Mouse (Mus musculus) right cerebral cortex, postnatal 10 days (tissue): Measurements from ENCODE around the gene Hist1h4j.
A peak's percentile ranks its signal among the peaks of the same experiment; 100 is the strongest.

Experiments used
- DNase-seq, 2 experiments: peaks; one replicate each; pipeline ENCODE4 v3.0.0; 2021; ENCODE audit warnings: low spot score in 2 of 2

Gene Hist1h4j

GRCm38 (mm10) chr13:21722993-21723836, 11.6 kb upstream of the Hist1h4j start:
- no peak for DNase-seq

DNA sequence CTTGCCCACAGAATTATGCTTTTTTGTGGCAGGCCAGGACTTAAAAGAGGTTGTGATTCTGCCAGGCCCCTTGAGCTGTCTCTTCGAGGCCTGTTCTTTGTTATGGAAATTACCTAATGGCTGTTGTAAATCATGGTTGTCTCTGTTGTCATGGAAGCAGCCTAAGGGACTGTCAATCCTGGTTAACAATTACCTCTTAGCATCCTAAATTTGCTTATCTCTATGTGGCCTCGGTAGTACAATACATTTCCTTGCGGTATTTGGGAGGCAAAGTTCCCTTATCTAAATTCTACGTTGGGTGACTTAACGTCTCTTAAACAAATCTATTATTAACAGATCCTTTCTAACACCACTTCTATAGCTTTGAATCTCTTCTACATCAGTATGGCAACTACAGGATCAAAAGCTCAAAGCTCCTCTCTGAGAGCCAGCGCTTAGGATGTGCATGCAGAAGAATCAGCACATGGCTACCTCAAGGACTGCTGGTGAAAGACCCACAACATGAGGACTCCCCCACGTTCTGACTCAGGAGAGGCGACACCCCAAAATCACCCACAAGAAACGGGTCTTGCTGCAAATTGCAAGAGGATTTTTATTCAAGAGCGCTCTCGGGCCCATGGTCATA, 6.8 kb upstream of the Hist1h4j start:
- no peak for DNase-seq

DNA sequence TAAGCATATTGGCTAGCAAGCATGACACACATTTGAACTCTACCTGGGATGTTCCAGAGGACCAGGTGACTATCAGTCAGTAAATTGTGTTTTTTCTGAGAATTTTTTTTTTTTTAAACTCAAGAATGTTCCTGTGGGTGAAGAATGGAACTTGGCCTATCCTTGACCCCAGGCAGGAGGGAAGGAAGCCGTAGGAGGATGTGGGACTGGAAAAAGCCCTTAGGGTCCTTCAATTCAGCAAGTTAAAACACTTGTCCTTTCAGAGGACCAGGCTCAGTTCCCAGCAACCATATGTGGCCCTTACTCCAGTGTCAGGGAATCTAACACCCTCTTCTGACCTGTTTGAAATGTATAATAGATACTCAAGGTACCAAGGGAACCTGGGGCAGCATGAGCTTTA, 5.3 kb upstream of the Hist1h4j start:
- no peak for DNase-seq

GRCm38 (mm10) chr13:21733466-21733865, 1.4 kb upstream of the Hist1h4j start:
- no peak for DNase-seq

DNA sequence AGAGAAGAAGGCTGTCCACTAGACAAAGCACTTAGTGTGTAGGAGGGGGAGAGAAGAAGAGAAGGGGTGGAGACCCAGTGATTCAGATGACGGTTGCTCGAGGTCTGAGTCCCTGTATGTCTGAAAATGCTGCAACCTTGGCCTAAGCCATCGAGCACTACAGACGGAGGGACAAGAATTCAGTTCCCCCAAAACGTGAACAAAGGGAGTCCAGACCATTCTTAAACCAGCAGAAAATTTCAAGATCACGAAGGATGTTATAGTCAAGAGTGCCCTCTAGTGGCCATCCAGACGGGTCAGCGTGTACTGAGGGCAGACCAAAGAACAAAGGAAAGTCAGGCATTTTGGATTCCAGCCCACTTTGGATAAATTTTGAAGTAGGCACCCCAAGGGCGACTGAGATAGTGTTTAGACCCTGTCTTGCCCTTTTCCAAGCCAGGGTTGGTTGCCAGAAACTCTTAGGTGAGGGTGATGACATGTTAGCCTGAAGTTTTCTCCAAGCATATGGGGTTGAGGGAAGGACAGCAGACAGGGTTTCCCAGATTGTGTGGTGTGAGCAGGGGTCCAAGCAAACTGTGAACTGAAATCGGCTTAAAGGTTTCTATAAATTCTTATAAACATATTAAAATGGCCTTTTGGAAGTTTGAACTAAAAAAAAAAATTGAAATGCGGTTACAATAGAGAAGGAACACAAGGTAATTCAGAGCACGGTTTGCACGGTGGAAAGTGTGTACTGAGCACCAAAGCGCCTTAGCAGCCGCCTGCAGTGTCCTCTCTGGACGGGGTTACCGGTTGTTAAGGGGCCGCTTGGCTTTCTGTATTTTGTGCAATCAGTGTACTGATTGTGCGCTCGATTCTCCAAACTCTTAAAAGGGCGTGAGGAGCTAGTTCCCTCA, 606 bp upstream of the Hist1h4j start:
- peak; percentile 78 to 79 for DNase-seq

- DNase-seq = no peak
These were observed 10.1 kb downstream of the Hist1h4j start for GRCm38 (mm10) chr13:21745006-21745405.

DNA sequence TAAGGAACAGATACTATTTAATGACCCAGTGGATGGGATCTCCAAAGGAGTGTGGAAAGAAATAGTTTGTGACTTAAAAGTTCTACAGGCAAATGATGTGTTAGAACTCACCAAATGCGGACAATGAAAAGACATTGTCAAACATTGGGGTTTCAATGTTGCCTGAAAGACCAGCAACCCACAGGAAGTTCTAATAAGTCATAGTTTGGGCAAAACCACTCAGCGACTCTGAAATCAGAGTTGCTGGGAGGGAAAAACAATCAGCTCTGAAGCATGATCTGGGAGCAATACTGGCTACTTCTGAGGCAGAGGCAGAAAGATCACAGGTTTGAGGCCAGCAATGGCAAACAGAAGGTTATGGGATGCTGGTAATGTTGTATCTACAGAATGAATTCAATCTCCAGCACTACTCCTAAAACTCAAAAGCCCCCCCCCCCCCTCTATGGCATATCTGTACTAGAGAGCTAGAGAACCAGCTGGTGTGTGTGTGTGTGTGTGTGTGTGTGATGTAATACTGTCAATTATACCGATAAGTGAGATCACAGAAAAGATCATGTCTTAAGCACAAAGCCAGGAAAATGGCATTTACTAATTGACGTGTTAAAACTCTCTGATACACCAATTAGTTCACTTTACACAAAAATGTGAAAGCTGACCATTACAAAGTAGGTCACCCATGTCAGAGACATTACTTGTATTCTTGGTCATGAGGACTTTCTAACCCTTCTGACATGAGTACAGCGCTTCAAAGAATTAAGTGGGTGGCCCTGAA, 14.7 kb downstream of the Hist1h4j start:
- no peak for DNase-seq

GRCm38 (mm10) chr13:21750159-21751017, 15.5 kb downstream of the Hist1h4j start, which contains the start of gene Hist1h4k:
Gene Hist1h4k, minus strand, starts transcription at chr13:21750505.
- peak; percentile 96 for DNase-seq

- no peak for DNase-seq
These were observed 16.6 kb downstream of the Hist1h4j start for GRCm38 (mm10) chr13:21751417-21751816.

DNA sequence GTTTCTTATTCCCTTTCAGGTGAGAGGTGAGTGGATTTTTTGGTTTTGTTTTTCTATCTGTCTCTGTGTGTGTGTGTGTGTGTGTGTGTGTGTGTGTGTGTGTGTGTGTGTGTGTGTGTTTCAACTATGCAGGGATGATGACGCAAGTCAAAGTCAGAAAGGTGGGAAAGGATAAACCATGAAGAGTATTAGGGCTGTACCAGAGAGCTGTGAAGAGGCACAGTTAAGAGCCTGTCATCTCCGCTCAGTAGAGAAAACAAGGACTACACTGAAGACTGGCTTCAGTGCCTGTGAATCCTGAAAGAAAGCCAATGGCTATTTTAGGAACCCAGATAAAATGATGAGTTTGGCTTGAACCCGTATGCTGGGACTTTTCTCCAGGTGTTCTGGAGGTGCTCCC, 17.0 kb downstream of the Hist1h4j start:
- no peak for DNase-seq

DNA sequence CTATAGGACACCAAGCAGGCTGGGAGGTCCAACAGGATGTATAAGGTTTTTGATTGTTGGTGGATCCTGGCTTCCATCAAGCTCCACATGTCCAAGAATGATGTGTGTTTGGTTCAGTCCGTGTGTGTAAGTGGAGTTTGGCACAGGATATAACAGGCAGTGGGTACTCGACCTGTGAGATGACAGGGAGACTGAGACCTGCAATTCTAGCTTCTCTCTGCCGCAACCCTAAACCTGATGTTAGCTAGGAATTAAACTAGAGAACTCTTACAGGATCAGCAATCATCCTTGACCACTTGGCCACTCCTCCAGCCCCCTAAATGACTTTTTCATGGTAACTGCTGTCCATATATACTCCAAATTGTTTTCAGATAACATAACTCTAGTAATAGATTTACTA, 17.5 kb downstream of the Hist1h4j start:
- DNase-seq = no peak

- DNase-seq = no peak
These were observed 18.2 kb downstream of the Hist1h4j start for GRCm38 (mm10) chr13:21753051-21753523.

DNA sequence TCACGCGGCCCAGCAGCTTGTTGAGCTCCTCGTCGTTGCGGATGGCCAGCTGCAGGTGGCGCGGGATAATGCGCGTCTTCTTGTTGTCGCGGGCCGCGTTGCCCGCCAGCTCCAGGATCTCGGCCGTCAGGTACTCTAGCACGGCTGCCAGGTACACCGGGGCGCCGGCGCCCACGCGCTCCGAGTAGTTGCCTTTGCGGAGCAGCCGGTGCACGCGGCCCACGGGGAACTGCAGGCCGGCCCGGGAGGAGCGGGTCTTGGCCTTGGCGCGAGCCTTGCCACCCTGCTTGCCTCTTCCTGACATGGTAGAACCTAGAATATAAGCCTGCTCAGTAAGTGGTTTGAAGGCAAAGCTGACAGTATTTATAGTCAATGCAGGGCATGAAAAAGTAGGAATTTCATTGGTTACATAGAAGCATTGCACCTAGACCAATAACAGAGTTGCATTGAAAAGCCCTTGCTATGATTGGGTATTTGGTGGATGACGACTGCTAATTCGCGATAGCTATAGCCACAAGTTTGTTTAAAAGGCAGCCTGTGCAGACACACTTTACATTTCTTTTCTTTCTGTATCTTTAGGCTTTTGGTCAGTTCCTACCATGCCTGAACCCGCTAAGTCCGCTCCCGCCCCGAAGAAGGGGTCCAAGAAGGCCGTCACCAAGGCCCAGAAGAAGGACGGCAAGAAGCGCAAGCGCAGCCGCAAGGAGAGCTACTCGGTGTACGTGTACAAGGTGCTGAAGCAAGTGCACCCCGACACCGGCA, 18.8 kb downstream of the Hist1h4j start, which contains the start of the genes Hist1h2ak and Hist1h2bn:
Gene Hist1h2ak (minus strand): TSS at position 304 of the 762 bp plus-strand sequence.
Gene Hist1h2bn (plus strand): TSS at position 600 of the 762 bp plus-strand sequence.
- DNase-seq = peak; percentile 70 to 92

DNA sequence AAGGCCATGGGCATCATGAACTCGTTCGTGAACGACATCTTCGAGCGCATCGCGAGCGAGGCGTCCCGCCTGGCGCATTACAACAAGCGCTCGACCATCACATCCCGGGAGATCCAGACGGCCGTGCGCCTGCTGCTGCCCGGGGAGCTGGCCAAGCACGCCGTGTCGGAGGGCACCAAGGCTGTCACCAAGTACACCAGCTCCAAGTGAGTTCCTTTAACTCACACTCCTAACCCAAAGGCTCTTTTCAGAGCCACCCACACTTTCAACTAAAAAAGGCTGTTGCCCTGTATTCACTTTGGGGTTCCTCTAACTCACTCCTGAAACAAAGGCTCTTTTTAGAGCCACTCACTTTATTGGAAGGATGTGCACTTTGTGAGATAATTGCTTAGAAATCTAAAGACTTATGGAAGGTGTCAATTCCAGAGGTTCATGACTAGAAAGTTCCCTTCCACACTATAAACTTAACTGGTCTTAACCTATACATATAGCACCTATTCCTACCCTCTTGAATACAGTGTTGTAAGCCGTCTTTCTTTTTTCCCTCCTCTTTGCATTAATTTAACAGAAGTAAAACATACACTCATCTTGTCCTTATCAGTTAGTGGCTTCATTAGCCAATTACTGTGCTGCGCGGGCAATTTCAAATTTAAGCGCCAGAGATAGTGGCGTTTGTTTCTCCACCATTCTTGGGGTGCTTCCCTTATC, 19.6 kb downstream of the Hist1h4j start:
- peak; percentile 51 to 65 for DNase-seq

GRCm38 (mm10) chr13:21755707-21756106, 20.8 kb downstream of the Hist1h4j start:
- DNase-seq = no peak

DNA sequence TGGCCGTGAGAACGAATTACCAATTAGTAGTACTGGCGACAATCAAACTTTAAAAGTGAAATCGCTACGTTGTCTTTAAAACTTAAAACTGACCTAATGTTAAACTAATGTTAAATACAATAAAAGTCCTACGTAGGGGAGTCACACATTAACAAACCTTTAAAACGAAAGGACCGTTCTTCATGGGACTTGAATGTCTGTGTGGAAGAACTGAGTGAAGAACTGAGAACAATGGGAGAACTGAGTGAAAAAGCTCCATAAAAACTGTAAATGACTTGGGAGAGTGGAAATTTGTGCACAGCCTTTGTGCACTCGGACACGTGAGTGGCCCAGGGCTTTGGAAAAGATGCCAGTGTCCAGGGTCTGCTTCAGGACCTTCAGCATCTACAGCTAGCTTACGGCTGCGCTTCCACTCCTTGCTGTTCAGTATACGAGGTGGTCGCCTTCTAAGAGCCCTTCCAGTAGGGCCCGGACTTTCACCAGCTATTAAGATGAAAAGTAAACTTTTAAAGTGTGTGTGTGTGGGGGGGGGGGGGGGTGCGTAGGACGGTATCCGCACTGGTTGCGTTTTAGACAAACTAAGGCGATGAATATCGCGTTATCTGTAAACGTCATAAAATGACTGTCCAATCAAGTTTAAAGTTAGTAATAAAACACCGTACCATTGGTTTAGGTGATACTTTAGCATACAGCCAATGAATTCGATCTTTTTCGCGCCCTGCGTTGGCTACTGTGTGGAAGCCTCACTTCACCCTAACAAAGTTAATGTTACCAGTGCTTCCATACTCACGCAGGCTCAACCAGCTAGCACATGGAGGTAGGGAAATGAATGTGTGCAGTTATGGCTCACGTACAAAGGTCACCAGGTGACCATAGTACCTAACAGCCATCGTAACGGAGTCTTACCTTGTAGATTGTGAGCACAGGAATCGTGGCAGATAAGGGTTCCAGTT, 44.2 kb downstream of the Hist1h4j start:
- peak; percentile 80 to 89 for DNase-seq
